Mouse (Mus musculus): Measurements from ENCODE around the gene Gm9821.

Gene Gm9821

DNA sequence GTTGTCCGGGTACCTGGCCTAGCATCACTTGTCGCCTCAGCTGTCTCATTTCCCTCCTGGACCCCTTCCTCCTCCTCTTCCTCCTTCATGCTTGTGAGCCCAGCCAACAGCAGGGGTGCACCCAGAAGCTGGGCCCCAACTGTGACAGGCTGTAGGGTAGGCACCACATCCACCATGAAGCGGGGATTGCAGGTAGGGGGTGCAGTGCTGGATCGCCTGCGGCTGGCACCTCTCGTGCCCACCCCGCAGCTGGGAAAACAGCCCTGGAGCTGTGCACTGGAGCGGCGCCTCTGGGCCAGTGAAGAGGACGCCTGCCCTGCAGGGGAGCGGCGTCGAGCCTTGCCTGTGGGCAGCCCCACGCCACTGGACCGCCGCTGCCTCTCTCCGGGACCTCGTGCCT lies at the start of gene Gm9821:
TSS of gene Gm9821 (plus strand) at position 221 of the 400 bp plus-strand sequence.
- peak in 1 of 2 experiments; percentile 16 for DNase-seq (ENCODE audit: low spot score in 2 of 2)

DNA sequence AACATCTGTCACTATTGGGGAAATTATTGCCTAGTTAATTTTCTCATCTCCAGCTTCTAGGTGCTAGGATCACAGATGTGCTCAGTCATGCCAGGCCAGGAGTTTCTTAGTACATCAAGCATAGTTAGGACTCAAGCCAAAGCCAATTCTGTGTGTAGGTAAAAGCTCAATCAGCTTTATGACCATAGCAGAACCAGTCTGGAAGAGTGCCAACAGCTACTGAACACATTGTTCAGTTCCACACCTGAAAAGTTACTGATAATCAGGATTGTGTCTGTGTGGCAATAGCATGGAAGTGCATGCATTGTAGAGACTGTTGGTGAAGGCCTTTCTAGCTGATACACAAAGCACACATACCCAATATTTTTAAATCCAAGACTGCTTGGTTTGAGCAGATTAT lies 47.5 kb upstream of the Gm9821 start:
- no peak for DNase-seq (ENCODE audit: low spot score in 2 of 2)

DNA sequence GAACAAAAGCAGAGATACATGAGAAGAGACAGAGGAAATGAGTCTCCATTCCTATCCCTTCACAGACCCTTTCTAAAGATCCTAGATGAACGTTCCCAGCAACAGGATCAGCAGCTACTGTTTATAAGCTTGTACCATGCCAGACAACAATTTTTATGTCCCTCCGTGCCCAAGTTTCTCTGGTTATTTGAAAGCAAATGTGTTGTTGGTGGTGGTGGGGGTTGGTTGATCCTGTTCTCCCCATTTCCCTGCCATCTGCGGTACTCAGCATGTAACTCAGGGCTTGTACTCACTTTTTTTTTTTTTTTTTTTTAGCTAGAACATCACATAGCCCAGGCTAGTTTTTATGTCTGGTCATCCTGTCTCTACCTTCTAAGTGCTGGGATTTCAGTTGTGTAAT lies 46.4 kb upstream of the Gm9821 start:
- DNase-seq (ENCODE audit: low spot score in 2 of 2), result no peak

DNA sequence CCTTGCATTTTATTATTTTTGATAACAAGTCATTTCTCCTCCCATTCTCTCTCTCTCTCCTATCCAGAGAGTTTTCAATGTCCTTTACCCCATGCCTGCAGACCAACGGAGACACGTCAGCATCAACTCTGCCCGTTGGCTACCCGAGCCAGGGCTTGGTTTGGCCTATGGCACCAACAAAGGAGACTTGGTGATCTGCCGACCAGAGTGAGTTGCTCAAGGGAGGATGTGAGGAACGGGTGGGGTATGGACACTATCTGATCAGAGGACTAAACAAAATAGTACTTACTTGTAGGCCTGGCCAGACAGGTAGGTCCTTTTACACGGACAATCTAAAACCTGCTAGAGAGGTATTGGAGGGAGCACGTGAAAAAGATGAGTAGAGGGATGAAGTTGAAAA lies 45.1 kb upstream of the Gm9821 start:
- DNase-seq (ENCODE audit: low spot score in 2 of 2), result no peak

DNA sequence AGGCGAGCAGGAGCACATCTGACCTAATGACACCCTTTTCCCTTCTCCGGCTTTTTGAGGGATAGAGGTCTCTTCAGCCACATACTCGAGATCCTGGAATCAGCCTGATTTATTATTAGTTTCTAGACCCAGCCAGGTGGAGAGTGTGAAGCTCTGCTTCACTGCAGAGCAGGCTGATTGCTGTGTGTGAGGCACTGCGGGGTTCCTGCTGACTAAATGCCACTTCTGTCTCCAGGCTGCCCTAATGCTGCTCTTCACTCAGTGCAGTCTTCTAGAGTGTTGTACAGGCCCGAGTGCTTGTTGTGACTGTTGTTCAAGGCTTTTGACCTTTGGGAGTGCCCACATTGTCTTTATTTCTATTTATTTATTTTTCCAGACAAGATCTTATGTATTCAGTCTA lies 43.2 kb upstream of the Gm9821 start:
- DNase-seq (ENCODE audit: low spot score in 2 of 2), result no peak

DNA sequence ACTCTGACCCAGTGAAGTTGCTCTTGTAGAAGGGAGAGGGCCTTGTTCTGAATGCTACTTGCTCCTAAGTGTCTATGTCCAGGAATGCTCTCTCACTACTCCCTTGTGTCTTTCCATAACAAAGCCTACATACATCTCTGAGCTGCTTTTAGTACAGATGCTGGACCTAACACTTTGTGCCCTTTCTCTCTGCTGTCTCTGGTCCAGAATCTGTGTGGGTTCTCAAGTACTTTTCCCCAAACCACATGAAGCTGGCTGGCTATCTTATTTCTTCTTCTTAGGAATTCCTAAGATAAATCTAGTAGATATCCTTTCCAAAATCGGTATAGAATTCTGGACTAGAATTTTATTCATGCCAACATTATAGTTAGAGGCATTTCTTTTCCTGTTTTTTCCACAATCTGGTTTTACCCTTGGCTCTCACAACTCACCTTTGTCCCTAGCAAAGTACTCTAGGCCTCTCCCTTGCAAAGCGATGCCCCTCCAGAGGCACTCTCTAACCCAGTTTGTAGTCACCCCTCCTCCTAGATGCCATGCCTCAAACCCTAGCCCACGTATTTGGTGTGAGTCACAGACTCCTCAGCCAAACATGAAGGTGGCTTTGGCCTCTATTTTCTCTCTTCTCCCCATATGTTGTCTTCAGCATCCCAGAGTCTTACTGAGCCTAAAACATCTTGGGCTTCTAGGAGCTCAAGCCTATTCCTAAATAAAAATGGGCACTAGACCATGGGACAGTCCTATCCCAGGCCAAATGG lies 42.2 kb upstream of the Gm9821 start:
- DNase-seq (ENCODE audit: low spot score in 2 of 2), result no peak

DNA sequence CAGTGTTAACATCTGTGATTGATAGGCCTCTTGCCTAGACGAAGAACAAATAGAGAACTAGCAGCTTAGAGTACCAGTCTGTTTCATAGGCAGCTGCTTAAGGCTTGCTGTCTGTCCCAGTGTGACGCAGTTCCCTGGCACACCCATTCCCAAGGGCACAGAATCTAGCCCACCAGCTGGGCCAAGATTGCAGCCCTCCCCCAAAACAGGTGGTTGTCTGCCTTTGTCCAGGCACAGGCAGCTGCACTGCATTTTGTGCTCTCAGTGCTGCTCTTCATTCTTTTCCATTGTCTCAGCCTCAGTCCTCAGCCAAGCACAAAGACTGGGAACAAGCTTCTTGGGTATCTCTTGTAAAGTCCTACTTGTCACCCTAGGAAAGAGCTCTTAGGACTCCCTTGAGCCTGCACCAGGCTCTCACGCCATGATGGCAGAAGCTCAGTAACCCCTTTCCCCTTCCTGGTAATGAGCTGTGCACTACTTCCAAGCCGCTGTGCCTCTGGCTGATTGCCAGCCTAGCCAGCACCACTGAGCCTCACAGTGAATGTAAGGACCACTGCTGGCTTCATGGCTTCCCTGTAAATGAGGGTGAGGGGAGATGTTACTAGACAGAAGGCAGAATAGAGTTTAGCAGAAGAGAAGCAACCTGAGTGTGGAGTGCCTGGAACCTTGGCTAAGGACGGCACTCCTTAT lies 40.7 kb upstream of the Gm9821 start:
- DNase-seq (ENCODE audit: low spot score in 2 of 2), result no peak

DNA sequence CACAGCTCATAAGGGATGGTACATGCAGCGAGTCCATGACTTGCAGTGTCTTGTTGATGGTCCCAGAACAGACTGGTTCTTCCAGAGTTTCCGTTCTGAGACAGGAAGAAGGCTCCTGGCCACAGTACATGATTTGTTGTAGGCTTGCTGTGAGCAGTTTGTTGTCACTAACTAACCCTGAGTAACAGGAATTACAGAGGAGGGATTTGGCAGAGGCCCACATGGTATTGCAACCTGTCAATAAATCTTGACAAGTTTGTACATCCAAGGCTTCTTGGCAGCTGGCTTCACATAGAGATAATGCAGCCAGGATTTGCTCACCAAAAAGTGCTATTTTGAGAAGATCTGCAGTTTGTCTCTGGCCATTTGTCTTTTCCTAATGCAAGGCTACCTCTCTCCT lies 39.4 kb upstream of the Gm9821 start:
- no peak for DNase-seq (ENCODE audit: low spot score in 2 of 2)

DNA sequence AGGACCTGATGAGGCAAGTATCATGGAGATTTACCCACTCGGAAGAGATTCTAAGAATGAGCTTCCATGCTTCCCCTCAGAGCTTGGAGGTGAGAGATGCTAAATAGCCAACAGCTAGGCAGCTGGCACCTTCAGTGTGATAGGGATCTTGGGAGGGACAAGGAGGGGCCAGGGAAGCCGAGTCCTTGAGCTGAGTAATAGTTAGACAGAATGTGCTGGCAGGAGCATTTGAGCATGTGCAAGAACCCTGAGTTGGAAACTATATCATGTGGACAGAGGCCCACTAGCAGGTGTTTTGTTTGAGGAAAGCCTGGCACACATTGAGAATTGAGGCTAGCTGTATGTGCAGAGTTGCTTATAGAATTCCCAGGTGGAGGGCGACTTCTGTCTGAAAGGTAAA lies 32.9 kb upstream of the Gm9821 start:
- no peak for DNase-seq (ENCODE audit: low spot score in 2 of 2)

DNA sequence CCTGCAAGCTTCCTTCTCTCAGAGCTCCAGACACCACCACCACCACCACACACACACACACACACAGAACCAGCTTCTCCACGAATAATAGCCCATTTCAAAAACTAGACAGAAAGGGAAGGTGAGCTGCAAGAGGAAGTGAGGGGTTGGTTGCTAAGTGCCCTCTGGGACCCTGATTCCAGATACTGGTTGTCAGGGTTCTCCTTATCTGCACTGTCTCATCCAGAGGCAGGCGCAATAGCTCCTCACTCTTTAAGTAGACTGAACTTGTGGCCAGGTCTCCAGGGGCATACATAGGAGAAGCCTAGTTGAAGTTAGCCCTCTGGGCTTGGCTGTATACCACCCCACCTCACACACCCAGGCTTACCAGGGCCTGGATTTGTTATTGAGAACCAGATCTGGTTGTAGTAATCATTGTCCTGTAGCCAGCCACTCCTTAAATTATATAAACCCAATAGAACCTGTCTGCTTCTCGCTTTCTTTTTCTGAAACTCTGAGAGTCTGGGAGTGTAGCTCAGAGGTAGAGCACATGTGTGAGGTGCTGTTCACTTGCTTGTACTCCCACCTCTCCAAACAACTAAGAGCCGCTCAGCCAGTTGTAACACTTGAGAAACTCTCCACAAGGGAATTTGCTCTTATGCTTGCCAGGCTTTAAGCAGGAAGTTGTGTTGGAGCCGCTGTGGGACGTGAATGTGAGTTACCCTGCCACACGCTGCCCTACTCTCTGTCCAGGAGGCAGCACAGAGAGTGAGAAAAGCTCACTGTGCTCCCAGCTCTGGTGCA lies 32.0 kb upstream of the Gm9821 start:
- DNase-seq (ENCODE audit: low spot score in 2 of 2), result no peak

DNA sequence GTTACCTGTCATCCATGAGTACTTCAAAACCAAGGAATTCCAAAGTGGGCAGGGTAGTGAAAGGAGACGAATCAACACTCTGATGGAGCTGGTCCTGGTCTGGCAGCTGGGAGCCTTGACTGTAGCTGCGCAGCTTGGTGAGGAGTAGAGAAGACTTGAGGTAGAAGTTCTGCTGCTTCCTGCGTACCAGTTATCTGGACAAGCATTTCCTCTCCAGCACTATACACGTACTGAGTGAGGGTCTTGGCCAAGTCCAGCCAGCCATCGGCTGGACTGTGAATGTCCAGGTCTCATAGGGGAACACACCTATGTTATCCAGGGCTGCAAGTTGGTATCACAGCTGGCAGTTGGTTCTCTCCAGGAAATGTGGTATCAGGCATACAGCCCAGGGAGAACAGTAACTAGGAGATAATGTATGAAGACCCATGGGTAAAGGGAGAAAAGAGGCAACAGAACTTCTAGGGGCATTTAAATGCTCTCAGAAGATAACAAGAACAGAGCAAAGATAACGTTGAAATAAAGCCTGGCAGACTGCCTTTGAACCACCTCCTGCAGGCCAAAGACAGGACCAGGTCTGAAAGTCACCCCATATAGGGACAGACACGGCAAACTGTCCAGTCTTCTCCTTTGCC lies 29.0 kb upstream of the Gm9821 start:
- no peak for DNase-seq (ENCODE audit: low spot score in 2 of 2)

DNA sequence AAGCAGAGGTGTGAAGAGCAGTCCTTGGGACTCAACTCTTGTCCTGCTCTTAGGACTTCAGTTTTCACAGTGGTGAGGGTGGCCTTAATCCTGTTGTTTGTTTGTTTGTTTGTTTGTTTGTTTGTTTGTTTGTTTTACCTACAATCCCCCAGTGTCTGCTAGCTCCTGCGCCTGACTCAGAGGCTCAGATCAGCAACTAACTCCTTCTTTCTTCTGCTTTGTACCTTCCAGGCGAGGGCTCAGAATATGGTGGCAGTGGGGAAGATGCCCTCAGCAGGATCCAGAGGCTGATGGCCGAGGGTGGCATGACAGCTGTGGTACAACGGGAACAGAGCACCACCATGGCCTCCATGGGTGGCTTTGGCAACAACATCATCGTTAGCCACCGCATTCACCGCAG lies 28.4 kb upstream of the Gm9821 start:
- DNase-seq (ENCODE audit: low spot score in 2 of 2), result no peak

DNA sequence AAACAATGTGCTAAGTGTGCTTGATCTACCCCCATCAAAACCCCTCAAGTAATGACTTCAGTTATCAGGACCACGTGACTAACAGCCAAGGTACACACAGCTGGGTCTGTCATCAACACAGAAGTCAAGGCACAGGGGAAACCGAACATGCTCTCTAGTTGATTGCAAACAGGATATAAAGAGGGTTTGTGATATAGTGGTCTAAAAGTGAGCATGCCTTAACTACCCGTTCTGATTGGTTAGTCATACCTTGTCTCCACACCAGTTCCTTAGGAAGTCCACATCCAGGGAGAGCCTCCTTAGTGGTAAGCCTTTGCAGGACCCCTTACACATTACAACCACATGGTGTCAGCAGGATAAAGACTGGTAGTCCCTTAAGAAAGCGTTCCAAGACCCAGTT lies 25.4 kb upstream of the Gm9821 start:
- DNase-seq (ENCODE audit: low spot score in 2 of 2), result no peak

DNA sequence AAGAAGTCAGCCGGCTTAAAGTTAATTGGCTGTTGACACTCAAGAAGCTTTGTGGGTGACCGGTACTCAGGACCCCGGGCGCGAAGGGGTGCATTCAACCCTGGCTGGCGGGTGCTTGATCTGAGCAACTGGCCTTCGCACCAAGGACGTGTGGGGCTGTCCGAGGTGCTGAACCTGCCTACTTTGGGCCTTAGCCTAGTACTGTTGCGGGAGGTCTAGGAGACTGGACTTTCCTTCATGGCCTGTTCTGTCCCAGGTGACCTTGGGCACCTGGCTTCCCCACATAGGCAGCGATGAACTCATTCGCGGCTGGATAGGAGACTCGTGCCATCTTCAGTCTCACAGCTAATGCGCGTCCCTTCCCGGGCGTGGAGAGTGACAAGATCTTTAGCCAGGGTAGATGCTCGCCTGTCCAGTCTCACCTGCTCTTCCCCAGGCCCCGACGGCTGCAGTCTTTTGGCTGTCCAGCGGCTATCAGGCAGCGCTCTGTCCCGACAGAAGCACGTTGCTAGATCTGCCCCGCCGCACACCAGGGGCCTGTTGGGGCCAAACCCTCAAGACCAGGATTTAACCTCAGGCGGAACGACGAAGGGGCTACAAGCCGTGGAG lies 24.2 kb upstream of the Gm9821 start:
- DNase-seq (ENCODE audit: low spot score in 2 of 2), result peak; percentile 27 to 64

DNA sequence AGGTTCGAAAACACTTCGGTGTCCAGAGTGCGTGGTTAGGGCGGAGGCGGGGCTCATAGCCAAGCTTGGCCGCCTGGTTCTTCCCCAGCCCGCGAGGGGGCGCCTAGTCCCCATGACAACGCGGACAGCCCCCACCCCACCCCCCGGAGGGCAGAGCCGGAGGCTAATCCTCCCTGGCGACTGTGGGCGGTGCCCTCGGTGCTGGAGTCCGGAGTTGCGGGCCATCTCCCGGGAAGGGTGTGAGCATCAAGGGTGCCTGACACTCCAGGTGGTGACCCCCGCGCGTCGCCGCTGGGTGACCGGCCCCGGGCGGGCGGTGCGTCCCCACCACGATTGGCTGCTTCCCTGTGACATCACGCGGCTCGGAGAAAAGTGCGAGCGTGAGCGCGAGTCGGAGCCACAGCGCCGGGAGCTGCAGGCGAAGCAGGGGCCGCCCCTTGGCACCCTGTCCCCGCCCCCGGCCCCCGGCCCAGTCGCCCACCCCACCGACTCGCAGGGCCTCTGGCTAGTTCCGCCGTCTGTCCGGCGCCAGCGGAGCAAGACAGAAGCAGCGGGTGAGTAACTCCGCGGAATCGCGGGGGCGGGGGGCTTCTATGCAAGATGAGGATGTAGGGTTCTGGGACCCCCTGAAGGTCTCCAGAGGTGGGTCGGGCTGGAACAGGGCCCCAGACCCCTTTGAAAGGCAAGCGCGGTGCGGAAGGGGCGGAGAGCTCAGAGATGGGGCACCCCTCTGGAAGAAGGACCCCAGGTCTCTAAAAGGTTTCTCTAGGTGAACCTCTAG lies 23.5 kb upstream of the Gm9821 start:
- DNase-seq (ENCODE audit: low spot score in 2 of 2), result peak; percentile 55 to 69

DNA sequence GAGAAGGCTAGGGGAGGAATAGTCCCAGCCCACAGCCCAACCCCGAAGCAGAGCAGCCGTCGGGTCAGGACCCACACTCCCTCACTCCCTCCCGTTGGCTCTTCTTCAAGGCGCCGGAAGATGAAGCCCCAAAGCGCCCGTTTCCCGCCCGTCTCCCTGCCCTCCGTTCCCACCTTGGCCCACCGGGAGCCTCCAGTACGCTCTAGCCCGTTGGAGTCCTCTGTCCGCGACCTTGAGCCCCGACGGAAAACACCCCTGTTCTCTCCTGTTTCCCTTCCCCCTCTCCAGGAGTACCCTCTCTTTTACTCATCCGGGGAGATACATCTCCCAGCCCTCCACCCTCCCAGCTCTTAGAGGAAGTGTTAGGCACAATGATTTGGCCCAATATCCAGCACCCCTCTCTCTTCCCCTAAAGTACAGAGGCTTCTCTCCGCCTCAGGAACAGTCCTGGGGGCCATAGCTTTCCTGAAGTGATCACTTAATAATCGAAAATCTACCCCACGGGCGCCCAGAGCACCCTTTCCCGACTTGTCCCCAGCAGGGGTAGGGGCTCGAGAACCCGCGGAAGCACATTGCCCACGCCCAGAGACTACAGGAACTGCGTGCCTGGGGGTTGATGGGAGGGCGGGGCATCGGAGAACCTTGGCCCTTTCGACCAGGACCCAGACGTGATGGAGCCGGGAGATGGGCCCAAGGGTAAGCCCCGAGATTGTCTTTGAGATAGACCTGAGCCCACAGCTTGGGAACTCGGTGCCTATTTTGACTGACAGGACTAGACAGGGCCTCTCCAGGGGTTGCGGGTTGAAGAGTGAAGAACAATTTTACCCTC lies 22.7 kb upstream of the Gm9821 start:
- no peak for DNase-seq (ENCODE audit: low spot score in 2 of 2)

DNA sequence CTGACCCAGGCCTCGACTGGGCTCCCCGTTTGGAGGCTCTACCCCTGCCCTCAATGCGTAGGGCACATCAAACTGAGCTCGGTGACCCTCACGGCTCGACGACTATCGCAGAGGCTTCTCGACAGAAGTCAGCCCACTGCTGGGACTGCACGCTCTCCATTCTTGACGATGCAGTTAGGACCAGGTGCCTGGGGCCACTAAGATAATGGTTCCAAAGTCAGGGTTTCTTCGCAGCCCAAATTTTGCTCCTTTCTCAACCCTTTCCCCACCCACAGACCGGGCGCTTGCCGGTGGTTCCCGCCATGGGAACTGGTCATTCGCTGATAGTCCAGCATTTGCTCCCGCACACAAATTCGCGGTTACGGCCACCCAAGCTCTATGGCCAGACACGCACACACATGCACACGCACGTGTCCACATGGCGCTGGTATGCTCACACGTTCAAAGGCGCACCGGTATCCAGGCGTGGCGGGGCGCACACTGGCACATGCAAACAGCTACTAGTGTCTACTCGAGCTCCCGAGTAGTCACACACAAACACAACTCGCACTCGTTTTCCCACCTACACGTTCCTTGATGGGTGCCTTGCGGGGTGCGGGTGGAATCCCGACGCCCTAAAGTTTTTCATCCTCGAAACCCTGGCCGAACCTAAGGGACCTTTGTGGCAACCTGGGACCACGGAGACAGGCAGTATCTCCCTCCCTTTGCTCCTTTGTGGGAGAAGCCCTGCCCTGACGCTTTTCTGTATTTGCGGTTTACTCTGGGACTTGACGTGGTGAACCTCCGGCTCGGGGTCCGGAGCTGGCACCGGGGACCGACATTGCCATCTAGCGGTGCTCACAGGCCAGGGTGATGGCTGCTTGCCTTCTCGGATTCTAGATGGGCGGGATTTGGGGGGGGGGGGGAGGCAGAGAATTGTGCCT lies 21.8 kb upstream of the Gm9821 start:
- peak; percentile 49 to 70 for DNase-seq (ENCODE audit: low spot score in 2 of 2)

DNA sequence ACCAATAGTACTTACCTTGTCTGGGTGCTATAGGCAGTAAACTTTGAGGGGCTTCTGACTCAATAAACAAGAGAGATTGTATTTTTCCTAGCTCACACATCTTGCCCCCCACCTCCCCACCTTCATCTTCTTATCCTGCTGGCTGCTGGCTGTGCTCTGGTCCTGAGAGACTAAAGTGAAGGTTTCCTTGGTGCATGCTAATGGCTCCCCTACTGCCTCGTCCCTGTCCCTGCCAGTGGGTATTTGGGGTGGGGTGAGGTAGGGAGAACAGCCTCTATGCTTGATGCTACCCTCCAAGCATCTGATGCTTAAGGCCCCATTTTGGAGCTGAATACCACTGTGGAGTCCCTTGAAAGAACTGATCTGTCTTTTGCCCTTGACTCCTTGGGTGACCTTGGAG lies 20.8 kb upstream of the Gm9821 start:
- DNase-seq (ENCODE audit: low spot score in 2 of 2), result no peak

DNA sequence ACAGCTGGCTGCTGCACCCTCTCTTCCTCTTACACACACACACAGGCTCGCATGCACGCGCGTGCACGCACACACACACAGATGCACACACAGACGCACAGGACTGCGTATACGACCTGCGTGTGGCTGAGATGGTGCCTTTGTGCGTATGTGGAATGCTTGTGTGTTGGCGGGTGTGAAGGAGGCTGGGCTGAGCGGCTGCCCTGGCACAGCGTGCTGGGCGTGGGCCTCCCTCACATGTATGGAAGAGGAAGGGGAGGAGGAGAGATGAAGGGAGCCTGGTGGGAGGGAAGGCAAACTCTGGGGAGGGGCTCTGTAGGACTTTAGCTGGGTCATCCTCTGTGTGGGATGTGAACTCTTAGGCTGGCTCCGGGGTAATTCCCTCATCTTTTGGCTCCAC lies 20.1 kb upstream of the Gm9821 start:
- DNase-seq (ENCODE audit: low spot score in 2 of 2), result no peak
